ENCODE assay signal across 8 mouse cellular contexts in the genomic region with DNA sequence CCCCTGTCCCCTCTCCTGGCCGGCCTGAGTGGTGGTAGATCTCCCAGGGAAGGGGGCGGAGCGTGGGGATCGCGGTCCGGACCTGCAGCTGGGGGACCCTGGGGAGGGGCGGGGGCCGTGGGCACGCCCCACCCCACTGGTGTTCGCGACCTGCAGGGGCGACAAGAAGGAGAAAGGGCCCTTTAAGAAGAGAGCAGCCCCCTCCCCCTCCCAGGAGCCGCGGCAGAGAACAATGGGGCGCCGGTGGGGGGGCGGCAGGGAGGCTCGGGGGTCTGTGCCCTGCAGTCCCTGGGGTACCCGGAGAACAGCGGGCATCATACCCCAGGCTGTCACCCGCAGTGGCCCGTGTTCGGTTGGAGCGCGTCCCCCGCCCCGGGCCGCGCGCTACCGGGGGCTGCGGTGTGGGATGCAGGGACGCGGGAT. TPM values are rescaled to one million over a fixed set of nuclear protein-coding genes. Genes with fewer than 3 reads are reported as not detected.
DNase-seq lines count a peak whose midpoint lies in the region; ATAC-seq and TF ChIP-seq lines count a peak whose summit lies in the region.

No protein-coding gene starts in this region.

- peak overlapping the region; percentile 68 for H3K4me2 ChIP-seq in intestine, embryonic 16.5 days (ENCODE audit: low read depth, low read length)

- no peak for TF ChIP-seq POLR2A in testis, adult 2 months (IDR thresholded peaks at IDR 0.05; ENCODE audit: control insufficient read depth, low read depth, low read length)

- peak overlapping the region; percentile 53 for H3K4me3 ChIP-seq in heart, embryonic 10.5 days
- peak overlapping the region; percentile 78 for H3K4me3 ChIP-seq in testis, adult 2 months (ENCODE audit: control insufficient read depth, low read depth, low read length)
- H3K4me3 ChIP-seq in intestine, embryonic 16.5 days (ENCODE audit: low read length): peak overlapping the region; percentile 51

- H3K27ac ChIP-seq in heart, embryonic 10.5 days: peak overlapping the region; percentile 47; the same call in 1 of the 2 replicates
- peak overlapping the region; percentile 14; the same call in 1 of the 2 replicates for H3K27ac ChIP-seq in testis, adult 2 months (ENCODE audit: control insufficient read depth, insufficient read depth, low read depth, low read length)
- no peak overlapping the region for H3K27ac ChIP-seq in intestine, embryonic 16.5 days (ENCODE audit: low read length)

- peaks cover 100% of the 10 kb centered on the region for H3K27me3 ChIP-seq in heart, embryonic 10.5 days (ENCODE audit: insufficient read depth, poor library complexity, severe bottlenecking)
- peaks cover 4% of the 10 kb centered on the region for H3K27me3 ChIP-seq in testis, adult 2 months (ENCODE audit: control insufficient read depth, insufficient read depth, low read length)
- H3K27me3 ChIP-seq in intestine, embryonic 16.5 days (replicated peaks; ENCODE audit: control insufficient read depth, insufficient read depth, low read length): peaks cover 51% of the 10 kb centered on the region

- DNase-seq in heart, embryonic 10.5 days (ENCODE audit: low spot score): no peak
- no peak for DNase-seq in heart, adult 18-20 months
- no peak for DNase-seq in testis, postnatal 10 days (ENCODE audit: low spot score)
- peak; percentile 54 for DNase-seq in right cerebral cortex, postnatal 25 days
- no peak for DNase-seq in kidney, adult 11 months

- ATAC-seq in intestine, embryonic 16.5 days: no peak
- no peak for ATAC-seq in megakaryocyte progenitor cell, adult 5-6 weeks (replicated peaks; ENCODE audit: poor library complexity)

- no peaks in the 10 kb centered on the region for H3K9me3 ChIP-seq in heart, embryonic 10.5 days
- H3K9me3 ChIP-seq in intestine, embryonic 16.5 days (ENCODE audit: control insufficient read depth, low read length): no peaks in the 10 kb centered on the region

- 4% methylated on average over 29 of the region's 34 CpGs for WGBS in heart, embryonic 10.5 days
- WGBS in intestine, embryonic 16.5 days: 1% methylated on average over 29 of the region's 34 CpGs

- H3K36me3 ChIP-seq in heart, embryonic 10.5 days: no peaks in the 10 kb centered on the region
- no peaks in the 10 kb centered on the region for H3K36me3 ChIP-seq in testis, adult 2 months (ENCODE audit: control insufficient read depth, insufficient read depth, low read length)
- no peaks in the 10 kb centered on the region for H3K36me3 ChIP-seq in intestine, embryonic 16.5 days (ENCODE audit: control insufficient read depth, insufficient read depth, low read length)

- TF ChIP-seq CTCF in testis, adult 2 months (IDR thresholded peaks at IDR 0.05; ENCODE audit: control insufficient read depth, insufficient read depth, insufficient replicate concordance, low read depth, low read length): no peak

- peaks cover 26% of the 10 kb centered on the region for H3K4me1 ChIP-seq in heart, embryonic 10.5 days
- peaks cover 30% of the 10 kb centered on the region for H3K4me1 ChIP-seq in testis, adult 2 months (ENCODE audit: control insufficient read depth, insufficient read depth, low read length)
- H3K4me1 ChIP-seq in intestine, embryonic 16.5 days (ENCODE audit: control insufficient read depth, insufficient read depth, low read length): peaks cover 15% of the 10 kb centered on the region

- H3K9ac ChIP-seq in intestine, embryonic 16.5 days (ENCODE audit: low read depth, low read length): peak overlapping the region; percentile 65

RNA-seq across cellular contexts. Expression of gene Dtx1, which starts 0.9 kb away (rescaled TPM):
- 0.28 and 0.41 TPM in 2 replicates for polyA plus RNA-seq in heart, embryonic 10.5 days (2016; fragmentation: Nextera tagmentation; extraction: Ambion mirVana)
- total RNA-seq in heart, adult 18-20 months (2021): 1 to 10 TPM in 1 of 2 experiments, under 1 TPM in 1; 0.99 to 2.7 TPM
- 38.6 and 46.0 TPM in 2 replicates for polyA plus RNA-seq in testis, adult 2 months (2012; rRNA removed)
- polyA plus RNA-seq in intestine, embryonic 16.5 days (2015; fragmentation: Nextera tagmentation; extraction: Ambion mirVana): 2.2 and 3.0 TPM in 2 replicates
- total RNA-seq in megakaryocyte progenitor cell, adult 5-6 weeks (2015): 0.10 TPM in 1 of 2 replicates, not detected in the other
- total RNA-seq in megakaryocyte progenitor cell, adult 5-6 weeks (2017): not detected in 2 replicates

RNA-seq across cellular contexts. Expression of gene Oas2, which starts 38.8 kb away (rescaled TPM):
- polyA plus RNA-seq in heart, embryonic 10.5 days (2016; fragmentation: Nextera tagmentation; extraction: Ambion mirVana): not detected in 2 replicates
- total RNA-seq in heart, adult 18-20 months (2021): 1 to 10 TPM; 1.1 to 1.2 TPM
- polyA plus RNA-seq in testis, adult 2 months (2012; rRNA removed): 0.23 and 0.36 TPM in 2 replicates
- polyA plus RNA-seq in intestine, embryonic 16.5 days (2015; fragmentation: Nextera tagmentation; extraction: Ambion mirVana): 0.23 and 0.29 TPM in 2 replicates
- total RNA-seq in megakaryocyte progenitor cell, adult 5-6 weeks (2015): 1.6 and 2.9 TPM in 2 replicates
- 0.12 and 0.30 TPM in 2 replicates for total RNA-seq in megakaryocyte progenitor cell, adult 5-6 weeks (2017)
